Mouse (Mus musculus): ENCODE data around the gene Nmrk2.
"Not testable (repeated sequence)": the region's sequence is repeated elsewhere in the genome, so short reads cannot be mapped to it uniquely, and the experiment has no call there.

DNA sequence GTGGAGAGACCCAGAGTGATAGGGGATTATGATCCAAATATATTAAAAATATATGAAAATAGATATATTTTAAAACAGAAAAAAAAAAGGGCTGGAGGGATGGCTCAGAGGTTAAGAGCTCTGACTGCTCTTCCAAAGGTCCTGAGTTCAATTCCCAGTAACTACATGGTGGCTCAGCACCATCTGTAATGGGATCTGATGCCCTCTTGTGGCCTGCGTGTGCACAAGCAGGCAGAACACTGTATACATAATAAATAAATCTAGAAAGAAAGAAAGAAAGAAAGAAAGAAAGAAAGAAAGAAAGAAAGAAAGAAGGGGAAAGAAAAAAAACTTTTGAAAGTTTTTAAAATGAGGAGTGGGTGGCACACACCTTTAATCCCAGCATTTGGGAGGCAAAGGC, 15.4 kb upstream of the Nmrk2 start:
- TF ChIP-seq CTCF (IDR thresholded peaks at IDR 0.05; ENCODE audit: control insufficient read depth, insufficient read depth, low read length): peak; percentile 62
- not testable (repeated sequence) for TF ChIP-seq POLR2A (IDR thresholded peaks at IDR 0.05; ENCODE audit: borderline replicate concordance, control insufficient read depth, low read depth, low read length)

All from bone marrow, adult 2 months (tissue).